Mouse (Mus musculus) left cerebral cortex, adult 9 months (tissue): ENCODE measurements around the gene 9930021J03Rik.
A peak's percentile ranks its signal among the peaks of the same experiment; 100 is the strongest.

Experiments used
- DNase-seq, 2 experiments: peaks; one replicate each; pipeline ENCODE4 v3.0.0; 2022; ENCODE audit warnings: low spot score in 2 of 2

Gene 9930021J03Rik

DNA sequence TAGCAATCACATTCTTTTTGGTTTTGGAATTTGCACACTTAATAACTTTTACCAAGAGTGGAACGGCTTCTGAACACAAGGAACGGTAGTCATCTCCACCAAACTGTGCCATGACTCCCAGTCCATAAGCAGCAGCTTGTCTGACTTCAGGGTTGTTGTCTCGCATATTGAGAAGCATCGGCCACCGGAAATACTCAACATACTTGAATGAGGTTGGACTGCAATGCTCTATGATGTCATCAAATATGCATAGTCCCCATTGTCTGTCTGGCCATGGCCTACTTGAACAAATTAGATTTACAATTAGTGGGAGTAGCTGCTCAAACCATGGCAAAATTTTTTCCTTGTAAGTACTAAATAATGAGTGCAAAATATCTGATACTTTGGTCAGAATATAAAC is 4.2 kb upstream of the 9930021J03Rik start:
- DNase-seq: no peak

DNA sequence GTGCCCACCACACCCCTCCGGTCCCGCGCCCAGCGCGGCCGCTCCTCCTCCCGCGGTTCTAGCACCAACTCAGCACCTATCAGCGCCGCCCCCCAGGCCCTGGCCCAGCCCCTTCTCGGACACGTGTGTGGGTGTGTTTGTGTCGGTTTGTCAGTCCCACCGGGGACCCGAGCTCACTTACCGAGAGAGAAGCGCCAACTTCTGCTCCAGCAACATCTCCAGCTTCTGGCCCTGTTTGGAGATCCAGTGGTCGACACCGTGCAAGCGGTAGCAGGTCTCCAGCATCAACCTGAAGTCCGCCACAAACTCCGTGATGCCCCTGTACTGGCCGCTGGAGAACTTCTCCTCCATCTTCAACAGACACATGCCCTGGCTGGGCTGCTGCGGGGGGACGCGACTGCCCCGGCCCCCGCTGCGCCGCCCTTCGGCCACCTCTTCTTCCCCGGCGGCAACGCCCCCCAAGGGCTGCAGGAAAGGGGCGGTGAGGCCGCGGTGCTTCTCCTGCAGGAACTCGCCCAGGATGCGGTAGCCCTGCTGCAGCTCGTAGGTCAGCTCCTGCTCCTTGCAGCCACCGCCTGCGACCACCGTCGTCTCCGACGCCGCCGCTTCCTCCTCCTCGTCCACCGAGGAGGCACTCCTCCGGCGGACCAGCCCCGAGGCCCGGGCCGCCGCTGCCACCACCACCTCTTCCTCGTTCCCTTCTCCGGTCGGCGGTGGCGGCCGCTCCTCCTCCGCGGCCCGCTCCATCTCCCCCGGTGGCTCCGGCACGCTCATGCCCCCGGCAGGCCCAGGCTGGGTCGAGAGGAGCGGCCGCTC is 480 bp downstream of the 9930021J03Rik start:
- peak in 1 of 2 experiments; percentile 30 for DNase-seq

DNA sequence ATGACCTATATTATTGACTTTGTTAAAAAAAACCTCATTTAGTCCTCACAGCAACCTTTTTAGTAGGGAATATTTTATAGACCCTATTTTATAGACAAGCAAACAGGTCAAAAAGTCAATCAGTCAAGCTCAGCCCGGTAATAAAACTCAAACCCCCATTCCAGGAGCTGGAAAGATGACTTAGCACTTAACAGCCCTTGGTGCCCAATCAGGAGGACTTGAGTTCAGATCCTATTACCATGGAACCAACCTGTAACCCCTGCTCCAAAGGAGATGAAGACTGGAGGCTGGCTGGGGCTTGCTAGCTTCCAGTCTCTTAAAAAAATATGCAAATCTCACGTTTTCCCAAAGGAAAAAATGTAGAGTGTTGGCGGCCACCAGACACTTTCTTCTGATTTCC is 1.8 kb downstream of the 9930021J03Rik start:
- DNase-seq: no peak

DNA sequence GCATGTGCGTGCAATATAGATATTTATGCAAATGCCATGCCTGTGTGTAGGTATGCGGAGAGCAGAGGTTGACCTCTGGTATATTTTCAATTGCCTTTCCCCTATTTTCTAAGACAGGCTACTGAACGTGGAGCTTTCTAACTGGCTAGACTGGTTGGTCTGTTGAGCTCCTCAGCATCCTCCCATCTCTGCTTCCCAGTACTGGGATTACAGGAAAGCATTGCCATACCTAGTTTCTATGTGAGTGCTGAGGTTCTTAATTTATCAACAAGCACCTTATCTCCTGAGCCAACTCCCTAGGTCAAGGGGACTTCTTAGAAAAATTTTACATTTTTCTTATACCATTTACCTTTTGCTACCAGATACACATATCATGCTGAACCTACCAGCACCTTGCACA is 8.4 kb downstream of the 9930021J03Rik start:
- DNase-seq: no peak

DNA sequence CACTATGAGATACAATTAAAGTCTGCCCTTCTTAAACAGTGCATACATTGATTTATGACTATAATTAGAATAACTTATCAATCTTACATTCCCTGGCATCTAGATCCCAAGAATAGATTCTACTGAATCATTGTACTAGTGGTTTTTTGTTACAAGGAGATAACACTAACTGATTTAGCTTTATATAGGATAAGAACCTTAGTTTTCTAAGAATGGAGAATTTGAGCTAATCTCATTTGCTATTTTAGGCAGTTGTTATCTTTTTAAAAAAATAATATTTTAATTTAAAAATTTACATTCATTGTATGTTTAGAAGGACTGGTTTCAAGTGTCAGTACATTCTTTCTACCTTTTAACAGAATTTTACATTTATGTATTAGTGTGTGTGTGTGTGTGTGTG is 17.8 kb downstream of the 9930021J03Rik start:
- DNase-seq: no peak

DNA sequence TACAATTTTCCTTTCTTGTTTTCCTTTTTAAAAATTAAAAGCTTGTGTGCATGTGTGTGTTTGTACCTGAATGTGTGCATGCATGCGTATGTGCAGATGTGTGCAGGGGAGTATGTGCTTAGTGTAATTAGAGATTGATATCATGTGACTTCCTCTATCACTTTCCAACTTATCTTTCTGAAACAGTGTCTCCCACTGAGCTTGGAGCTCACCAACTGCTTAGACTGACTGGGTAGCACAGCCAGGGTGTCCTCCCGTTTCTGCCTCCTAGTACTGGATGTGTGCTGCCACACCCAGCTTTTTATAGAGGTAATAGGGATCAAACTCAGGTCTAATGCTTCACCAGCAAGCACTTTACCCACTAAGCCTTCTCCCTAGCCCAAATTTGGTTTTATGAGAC is 22.9 kb downstream of the 9930021J03Rik start:
- no peak for DNase-seq

DNA sequence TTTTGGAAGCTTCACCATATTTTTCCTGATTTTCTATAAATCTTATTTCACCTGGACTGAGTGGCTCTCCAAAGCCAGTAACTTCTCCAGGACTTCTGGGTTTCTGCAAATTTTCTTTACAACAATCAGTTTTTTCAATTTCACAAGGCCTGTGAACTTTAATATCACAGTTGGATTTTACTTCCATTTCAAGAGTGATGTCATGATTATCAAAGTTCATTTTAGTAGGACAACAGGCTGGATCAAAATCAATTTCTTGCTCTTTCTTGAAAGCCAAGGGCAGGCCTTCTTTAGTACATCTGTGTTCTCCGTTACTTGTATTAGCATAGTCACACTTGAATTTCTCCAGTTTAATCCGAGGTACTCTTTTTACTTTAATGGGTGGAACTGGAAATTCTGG is 51.9 kb downstream of the 9930021J03Rik start:
- no peak for DNase-seq

DNA sequence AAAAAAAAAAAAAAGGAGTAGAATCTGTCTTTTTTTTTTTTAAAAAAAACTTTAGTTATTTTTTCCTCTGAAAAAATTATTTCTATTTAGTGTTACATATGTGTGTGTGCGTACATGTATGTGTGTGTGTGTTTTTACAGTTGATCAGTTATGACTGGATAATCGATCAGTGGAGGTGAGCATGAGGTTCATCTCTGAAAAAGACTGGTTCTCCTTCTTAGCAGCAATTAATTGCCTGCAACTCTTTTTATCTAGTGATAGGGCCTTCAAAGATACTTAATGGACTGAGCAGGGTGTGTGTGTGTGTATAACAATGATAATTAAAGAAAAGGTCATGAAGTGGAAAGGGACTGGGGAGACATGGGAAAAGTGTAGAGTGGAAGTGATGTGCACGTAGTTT is 54.8 kb downstream of the 9930021J03Rik start:
- DNase-seq: no peak

DNA sequence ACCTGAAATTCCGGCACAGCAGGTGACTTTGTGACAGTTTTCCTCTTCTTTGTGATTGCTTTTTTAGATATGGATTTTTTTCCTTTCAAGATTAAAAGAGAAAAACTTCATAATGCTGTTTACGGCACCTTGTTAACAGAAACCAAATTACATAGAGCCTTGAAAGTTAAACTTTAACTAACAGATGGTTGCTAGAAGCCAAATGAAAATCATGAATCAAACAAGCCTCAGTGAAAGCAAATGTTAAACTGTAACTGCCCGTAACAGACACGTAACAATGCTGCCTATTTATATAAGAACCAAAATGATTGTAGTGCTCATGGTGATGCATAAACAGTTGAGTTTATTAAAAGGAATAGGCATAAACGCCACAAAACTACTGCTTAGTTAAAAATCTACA is 62.3 kb downstream of the 9930021J03Rik start:
- no peak for DNase-seq

DNA sequence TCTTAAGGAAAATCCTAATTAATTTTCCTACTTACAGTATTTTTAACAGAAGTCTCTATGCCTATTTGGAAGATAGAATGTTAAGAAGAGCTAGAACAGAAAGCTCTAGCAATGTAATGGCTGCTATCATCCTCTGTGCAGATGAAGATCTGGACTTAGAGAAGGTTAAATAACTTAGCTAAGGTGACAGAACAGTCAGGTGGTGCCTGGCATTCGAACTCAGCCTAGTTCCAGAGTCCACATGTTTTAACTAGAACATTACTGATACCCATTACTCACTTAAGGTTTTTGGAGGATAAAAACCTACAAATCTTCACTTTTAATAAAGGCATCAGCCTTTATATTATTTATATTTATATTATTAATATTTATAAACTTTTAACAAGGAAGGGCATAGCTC is 65.1 kb downstream of the 9930021J03Rik start:
- DNase-seq: no peak

DNA sequence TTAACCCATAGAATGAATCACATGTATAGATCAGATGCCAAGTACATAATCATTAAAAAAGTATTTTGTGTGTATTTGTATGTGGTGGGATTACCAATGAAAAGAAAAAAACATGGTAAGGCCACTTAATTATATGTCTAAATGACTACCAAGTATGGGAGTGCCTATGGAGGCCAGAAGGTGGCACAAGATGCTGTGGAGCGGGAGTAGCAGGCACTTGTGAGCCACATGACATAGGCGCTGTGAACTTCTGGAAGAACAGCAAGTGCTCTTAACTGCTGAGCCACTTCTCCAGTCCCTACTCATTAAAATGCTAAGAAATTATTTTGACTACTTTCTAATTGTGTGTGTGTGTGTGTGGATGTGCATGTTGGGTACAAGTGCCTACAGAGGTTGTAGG is 66.2 kb downstream of the 9930021J03Rik start:
- no peak for DNase-seq

DNA sequence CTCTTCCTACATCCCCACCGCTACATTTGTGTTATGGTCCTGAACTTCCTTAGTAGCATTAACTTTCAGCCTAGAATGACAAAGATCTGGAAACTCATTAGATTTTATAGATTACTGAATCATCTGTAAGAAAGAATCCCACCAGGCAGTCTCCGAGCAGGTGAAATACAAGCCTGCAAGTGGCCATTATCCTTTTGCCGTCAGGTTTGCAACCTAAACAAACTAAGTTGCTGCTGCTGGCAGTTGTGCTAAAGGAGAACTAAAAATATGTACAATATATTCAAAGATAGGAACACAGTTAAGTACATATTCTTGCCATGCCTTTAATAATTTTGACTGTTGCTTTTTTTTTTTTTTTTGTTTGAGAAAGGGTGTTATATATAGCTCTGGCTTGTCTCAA is 70.4 kb downstream of the 9930021J03Rik start:
- DNase-seq: no peak

DNA sequence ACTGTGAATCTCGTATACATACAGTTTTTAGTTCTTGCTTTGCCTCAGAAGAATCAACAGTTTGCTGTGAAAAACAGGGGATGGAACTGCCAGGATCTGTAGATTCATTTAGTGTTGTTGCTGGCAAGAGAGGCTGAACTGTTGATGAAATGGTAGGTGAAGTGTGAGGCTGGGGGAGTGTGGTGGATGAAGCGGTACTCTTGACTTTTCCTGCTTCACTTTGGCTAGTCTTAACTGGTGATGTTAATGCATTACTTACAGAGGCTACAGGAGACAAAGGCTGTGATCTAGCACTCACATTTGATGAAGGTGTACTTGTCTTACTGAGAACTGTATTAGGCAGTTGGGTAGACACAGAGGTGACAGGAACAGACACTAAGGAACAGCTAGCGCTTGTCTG is 87.3 kb downstream of the 9930021J03Rik start:
- DNase-seq: no peak

DNA sequence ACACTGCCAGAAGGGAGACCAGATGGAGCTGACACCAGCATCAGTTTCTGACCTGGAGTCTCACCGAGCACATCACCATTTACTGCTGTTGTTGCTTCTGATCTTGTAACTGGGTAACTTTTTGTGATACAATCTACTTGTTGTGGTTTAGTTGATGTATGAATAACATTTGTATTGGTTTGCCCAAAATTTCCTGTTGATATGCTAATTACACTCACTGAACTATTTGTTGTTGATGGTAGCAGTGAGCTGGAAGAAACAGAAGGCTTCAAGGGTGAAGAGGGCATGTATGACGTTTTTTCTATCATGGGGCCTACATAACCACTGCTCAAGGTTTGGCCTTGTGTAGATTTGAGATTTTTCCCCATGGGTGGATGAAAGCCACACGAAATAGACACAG is 87.9 kb downstream of the 9930021J03Rik start:
- no peak for DNase-seq

DNA sequence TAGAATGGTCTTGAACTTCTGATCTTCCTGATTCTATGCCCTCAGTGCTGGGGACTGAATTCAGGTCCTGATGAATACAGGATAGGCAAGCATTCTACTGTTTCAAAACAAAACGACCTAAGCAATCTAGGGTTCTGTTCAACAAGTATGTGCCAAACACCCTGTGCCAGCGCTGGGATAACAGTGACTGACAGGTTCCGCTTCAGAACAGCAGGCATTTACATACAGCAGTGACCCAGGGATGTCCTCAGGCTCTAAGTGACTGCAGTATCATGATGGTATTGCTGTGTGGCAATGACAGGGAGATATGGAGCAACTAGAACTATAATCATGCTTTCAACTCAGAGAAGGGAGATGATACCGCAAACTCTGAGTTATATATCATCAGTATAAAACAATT is 92.3 kb downstream of the 9930021J03Rik start:
- DNase-seq: no peak

DNA sequence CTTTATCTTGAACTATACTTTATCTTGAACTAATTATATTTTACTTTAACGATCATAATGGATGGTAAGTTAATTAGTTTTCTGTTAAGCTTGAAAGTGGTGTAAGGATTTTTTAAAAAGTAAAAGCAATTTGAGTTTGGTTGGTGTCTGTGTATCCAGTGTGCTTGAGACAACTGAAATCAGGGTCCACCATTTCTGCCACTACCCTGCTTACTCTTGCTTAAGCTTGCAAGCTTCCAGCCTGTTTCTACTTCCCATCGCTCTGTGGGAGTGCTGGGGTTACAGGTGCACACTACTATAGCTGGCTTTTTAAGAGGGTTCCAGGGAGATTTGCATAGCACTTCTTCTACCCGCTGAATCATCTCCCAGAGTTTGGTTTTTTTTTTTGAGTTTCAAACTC is 96.3 kb downstream of the 9930021J03Rik start:
- DNase-seq: no peak

DNA sequence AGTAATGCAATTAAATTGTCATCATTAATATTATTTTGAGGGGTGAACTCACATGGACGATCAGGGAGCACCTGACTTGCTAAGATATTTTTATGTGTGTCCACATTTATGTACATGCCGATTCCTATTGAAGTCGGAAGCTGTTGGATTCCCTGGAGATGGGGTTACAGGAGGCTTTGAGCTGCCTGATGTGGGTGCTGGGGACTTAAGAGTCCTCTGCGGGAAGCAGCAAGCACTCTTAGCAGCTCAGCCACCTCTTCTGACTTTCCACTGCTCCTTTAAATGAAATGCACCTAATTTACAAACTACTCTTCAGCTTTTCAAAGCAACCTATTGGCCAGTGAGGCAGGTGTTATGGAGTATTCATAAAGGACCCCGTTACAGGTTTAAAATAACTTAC is 97.3 kb downstream of the 9930021J03Rik start:
- no peak for DNase-seq

DNA sequence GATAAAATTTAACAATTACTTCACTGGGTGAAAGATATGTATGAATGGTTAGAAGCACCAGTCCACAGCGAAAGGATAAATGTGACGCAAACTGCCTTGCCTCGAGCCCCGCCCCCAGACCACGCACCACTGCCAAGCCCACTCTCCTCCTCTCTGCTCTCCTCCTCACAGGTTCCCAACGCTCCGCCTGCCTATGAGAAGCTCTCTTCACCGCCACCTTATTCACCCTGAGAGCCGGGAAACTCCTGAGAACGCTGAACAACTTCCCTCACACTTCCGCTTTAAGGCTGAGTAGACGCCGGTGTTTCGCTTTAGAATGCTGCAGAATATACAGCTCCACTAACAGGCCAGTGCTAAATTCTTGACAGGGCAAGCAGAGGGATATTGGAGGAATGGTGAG is 97.8 kb downstream of the 9930021J03Rik start:
- DNase-seq: no peak

DNA sequence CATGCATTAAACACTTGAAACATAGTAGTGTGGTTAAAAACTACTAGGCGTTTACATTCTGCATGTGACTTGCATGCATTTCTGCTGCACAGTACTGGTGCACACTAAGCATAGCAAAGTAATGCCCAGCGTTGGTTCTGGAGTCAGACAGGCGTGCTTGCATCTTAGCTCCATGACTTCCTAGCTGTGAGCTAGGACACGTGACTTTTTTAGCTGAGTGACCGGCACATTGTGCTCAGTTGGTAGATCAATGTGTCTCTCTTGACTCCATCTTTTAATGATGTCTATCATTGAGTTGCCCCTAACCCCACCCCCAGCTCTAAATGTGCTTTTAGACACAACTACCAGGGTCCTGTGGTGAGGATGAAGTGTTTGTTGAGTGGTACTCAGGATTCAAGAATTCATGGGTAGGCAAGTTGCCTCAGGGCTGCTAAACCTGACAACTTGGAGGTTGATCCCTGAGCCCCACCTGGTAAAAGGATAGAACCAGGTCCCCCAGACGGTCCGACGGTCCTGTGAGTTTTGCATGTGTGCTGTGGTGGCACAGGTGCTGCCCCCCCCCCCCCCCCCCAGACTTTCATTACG is 98.4 kb downstream of the 9930021J03Rik start:
- DNase-seq: no peak

DNA sequence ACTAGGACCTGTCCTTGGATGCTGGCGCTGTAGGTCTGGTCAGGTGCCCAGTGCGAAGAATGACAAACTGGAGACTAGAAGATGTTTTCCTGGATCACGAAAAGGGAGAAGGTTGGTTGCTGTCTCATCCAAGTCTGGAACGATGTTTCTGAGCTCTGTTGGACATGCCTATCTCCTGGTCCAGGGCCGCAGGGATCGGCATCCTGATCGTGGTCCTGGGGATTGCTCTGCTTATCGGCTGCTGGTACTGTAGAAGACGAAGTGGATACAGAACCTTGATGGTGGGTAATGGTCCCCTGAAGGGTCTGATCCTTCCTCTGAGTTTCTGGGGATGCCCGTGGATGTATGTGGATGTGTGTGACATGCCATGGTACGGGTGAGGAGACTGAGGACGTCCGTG is 101.4 kb downstream of the 9930021J03Rik start:
- DNase-seq: no peak

DNA sequence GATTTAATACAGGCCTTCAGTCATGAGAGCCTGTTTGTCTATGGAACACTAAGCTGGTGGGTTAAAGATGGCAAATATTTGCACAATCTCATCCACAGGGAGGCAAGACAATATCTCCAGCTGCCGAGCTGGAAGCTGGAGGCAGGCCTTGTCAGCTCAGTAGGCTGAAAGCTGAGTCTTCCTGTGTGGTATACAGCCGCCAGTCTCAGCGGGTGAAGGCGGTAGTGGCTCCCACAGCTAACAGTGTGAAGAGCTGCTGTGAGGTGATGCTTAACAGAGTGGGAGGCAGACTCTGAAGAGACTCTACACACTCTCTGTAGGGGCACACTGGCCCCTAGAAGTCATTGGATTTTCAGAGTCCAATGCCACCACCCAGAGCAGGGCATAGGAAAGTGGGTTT is 104.1 kb downstream of the 9930021J03Rik start:
- peak in 1 of 2 experiments; percentile 15 for DNase-seq

DNA sequence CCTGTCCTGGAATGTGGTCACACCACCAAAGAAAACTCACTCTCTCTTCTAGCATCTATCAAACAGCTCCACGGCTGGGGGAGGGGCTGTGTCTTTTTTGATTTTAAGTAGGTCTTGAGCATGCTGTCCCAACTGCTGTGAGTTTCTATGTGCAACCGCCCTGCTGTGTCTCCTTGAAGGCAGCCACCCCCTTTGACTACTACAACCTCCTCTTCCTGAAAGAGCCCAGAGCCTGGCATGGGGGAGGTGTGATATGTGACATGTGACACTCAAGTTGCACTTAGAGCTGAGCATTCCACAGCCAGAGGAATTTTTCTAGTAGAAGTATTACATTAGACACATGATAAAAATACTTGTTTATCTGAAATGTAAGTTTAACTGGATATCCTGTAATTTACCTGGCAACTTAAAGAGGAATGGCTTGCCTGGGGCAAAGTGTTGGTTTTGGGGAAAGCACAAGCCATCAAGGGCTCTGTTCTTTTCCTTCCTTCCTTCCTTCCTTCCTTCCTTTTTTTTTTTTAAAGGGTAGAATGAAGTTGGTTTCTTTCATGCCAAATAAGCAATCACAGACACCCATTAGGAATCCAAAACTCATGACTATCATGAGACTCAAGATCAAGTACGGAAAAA is 108.4 kb downstream of the 9930021J03Rik start, which contains the start of gene Mlana:
Gene Mlana, plus strand, starts transcription at position 580 of the 630 bp plus-strand sequence.
- no peak for DNase-seq

DNA sequence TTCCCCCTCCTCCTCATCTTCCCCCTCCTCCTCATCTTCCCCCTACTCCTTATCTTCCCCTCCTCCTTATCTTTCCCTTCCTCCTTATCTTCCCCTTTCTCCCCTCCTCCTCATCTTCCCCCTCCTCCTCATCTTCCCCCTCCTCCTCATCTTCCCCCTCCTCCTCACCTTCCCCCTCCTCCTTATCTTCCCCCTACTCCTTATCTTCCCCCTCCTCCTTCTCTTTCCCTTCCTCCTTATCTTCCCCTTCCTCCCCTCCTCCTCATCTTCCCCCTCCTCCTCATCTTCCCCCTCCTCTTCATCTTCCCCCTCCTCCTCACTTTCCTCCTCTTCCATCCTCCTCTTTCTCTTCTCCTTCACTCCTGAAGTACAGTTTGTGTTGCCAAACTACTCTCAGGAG is 108.9 kb downstream of the 9930021J03Rik start:
- no peak for DNase-seq
